10 mouse cellular contexts compared by ENCODE assay signal in the genomic region with DNA sequence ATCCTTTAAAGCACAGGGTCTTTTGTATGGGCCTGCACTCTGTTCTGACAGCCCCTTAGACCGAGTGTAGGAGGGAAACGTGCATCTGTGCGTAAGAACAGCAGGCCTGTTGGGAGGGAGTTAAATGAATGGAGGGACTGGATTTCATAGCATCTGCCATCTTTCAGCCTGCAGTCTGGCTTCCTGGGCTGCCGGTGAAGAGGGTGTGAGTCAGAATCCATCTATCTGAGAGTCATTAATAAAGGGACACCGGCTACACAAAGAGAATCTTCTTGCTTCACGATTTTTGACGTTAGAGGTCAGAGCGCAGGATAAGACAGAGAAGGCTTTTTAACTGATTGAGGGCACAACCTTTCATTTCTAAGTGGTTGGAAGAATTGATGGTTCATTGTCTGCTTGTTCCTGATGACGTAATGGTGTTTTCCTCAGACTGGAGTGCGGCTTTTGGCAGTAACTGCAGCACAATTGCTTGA. TPM values are rescaled to one million over a fixed set of nuclear protein-coding genes. Genes with fewer than 3 reads are reported as not detected.
A peak's percentile ranks its signal among the peaks of the same experiment; 100 is the strongest.
DNase-seq lines count a peak whose midpoint lies in the region; ATAC-seq lines count a peak whose summit lies in the region.
"Had no signal": no experiment of that assay in that cellular context is flagged by ENCODE, and none has a peak within 500 bp of the region (broad histone marks: within the 10 kb centered on the region; RNA-seq: fewer than 3 reads in every experiment).

No protein-coding gene starts in this region.

- H3K27ac ChIP-seq in forebrain, embryonic 12.5 days: peak overlapping the region; percentile 83
- H3K27ac ChIP-seq in midbrain, embryonic 12.5 days (replicated peaks): peak overlapping the region; percentile 46
- H3K27ac ChIP-seq in heart, embryonic 11.5 days (ENCODE audit: low read depth, low read length): no peak overlapping the region

- ATAC-seq in forebrain, embryonic 12.5 days (ENCODE audit: low FRiP score): peak; percentile 74
- peak; percentile 63; the same call in 1 of the 2 replicates for ATAC-seq in midbrain, embryonic 12.5 days (ENCODE audit: low FRiP score, low read depth)
- no peak for ATAC-seq in heart, embryonic 11.5 days (replicated peaks; ENCODE audit: insufficient number of reproducible peaks, low FRiP score, low TSS enrichment)

- H3K36me3 ChIP-seq in forebrain, embryonic 12.5 days (replicated peaks): no peaks in the 10 kb centered on the region
- H3K36me3 ChIP-seq in midbrain, embryonic 12.5 days: no peaks in the 10 kb centered on the region
- no peaks in the 10 kb centered on the region for H3K36me3 ChIP-seq in heart, embryonic 11.5 days (ENCODE audit: control insufficient read depth, insufficient read depth, low read length)

- peaks cover 9% of the 10 kb centered on the region for H3K4me1 ChIP-seq in forebrain, embryonic 12.5 days
- peaks cover 7% of the 10 kb centered on the region; the same call in 1 of the 2 replicates for H3K4me1 ChIP-seq in midbrain, embryonic 12.5 days
- H3K4me1 ChIP-seq in heart, embryonic 11.5 days (ENCODE audit: control insufficient read depth, insufficient read depth, low read length): peaks cover 3% of the 10 kb centered on the region; the same call in 1 of the 2 replicates

- no peak overlapping the region for H3K4me3 ChIP-seq in forebrain, embryonic 12.5 days (replicated peaks)
- no peak overlapping the region for H3K4me3 ChIP-seq in midbrain, embryonic 12.5 days
- H3K4me3 ChIP-seq in heart, embryonic 11.5 days (ENCODE audit: low read depth, low read length): no peak overlapping the region

- 39% methylated on average over 10 of the region's 10 CpGs for WGBS in forebrain, embryonic 12.5 days
- 69% methylated on average over 10 of the region's 10 CpGs for WGBS in midbrain, embryonic 12.5 days
- 64% methylated on average over 10 of the region's 10 CpGs for WGBS in heart, embryonic 11.5 days (ENCODE audit: insufficient replicate concordance)

- no peak overlapping the region for H3K9ac ChIP-seq in forebrain, embryonic 12.5 days
- no peak overlapping the region for H3K9ac ChIP-seq in midbrain, embryonic 12.5 days (replicated peaks)
- H3K9ac ChIP-seq in heart, embryonic 11.5 days (ENCODE audit: low read depth, low read length): no peak overlapping the region

- no peaks in the 10 kb centered on the region for H3K9me3 ChIP-seq in forebrain, embryonic 12.5 days
- no peaks in the 10 kb centered on the region for H3K9me3 ChIP-seq in midbrain, embryonic 12.5 days
- no peaks in the 10 kb centered on the region for H3K9me3 ChIP-seq in heart, embryonic 11.5 days (replicated peaks; ENCODE audit: control insufficient read depth, low read length)

- peak; percentile 44 for DNase-seq in kidney, adult 9 months
- no peak for DNase-seq in kidney, postnatal 25 days
- peak; percentile 37 for DNase-seq in adrenal gland, postnatal 14 days
- no peak for DNase-seq in heart, postnatal 10 days
- no peak for DNase-seq in frontal cortex, postnatal 36 days (ENCODE audit: low spot score in 2 of 2)
- DNase-seq: cerebellum, adult 9-10 months had no signal

- H3K27me3 ChIP-seq in forebrain, embryonic 12.5 days: no peaks in the 10 kb centered on the region
- no peaks in the 10 kb centered on the region for H3K27me3 ChIP-seq in midbrain, embryonic 12.5 days
- H3K27me3 ChIP-seq in heart, embryonic 11.5 days (ENCODE audit: control insufficient read depth, insufficient read depth, low read length): no peaks in the 10 kb centered on the region

- intact Hi-C loops in heart, postnatal 10 days (cut with DNase I): no loop called here

- H3K4me2 ChIP-seq in forebrain, embryonic 12.5 days: peak overlapping the region; percentile 21; the same call in 1 of the 2 replicates
- no peak overlapping the region for H3K4me2 ChIP-seq in midbrain, embryonic 12.5 days (replicated peaks)
- no peak overlapping the region for H3K4me2 ChIP-seq in heart, embryonic 11.5 days
- H3K4me2 ChIP-seq: liver, embryonic 11.5 days had no signal

RNA-seq across cellular contexts. Expression of gene Clasp1, which starts 46.2 kb away (rescaled TPM):
- 46.3 and 50.9 TPM in 2 replicates for total RNA-seq in adrenal gland, postnatal 14 days (2021)
- 146 and 158 TPM in 2 replicates for polyA plus RNA-seq in forebrain, embryonic 12.5 days (2016; fragmentation: Nextera tagmentation; extraction: Ambion mirVana)
- polyA plus RNA-seq in midbrain, embryonic 12.5 days (2016; fragmentation: Nextera tagmentation; extraction: Ambion mirVana): 139 and 156 TPM in 2 replicates
- polyA plus RNA-seq in heart, embryonic 11.5 days (2014; fragmentation: Nextera tagmentation; extraction: Ambion mirVana): 87.3 and 90.0 TPM in 2 replicates
- total RNA-seq in heart, postnatal 10 days (2021): 100 to 1,000 TPM; 341 to 384 TPM

Comparison
In these comparisons a context has a peak if more than half of its experiments do, and no peak if none do; other contexts are left out.
1. DNase-seq: peak in kidney, adult 9 months (single experiment) and adrenal gland, postnatal 14 days (single experiment); none in kidney, postnatal 25 days (0 of 2), heart, postnatal 10 days (0 of 2) and frontal cortex, postnatal 36 days (0 of 2).